Mouse (Mus musculus) lung, postnatal 0 days (tissue): ENCODE data around the gene Gm10382. TPM values are rescaled to one million over a fixed set of nuclear protein-coding genes. Genes with fewer than 3 reads are reported as not detected.

Source experiments
- ATAC-seq: fragments of 200-750 bp; cut with Nextera tagmentation; 2 replicates; pipeline ENCODE4 v1.8.0; 2017; ENCODE audit warnings: moderate library complexity
- DNase-seq: peaks from one replicate; pipeline ENCODE4 v3.0.0-alpha.2; 2016; ENCODE audit warnings: low spot score
- H3K27ac ChIP-seq: fragments of 300-500 bp; sonication (generic); 2 replicates; pipeline ENCODE4 v1.5.1; 2014; ENCODE audit warnings: antibody characterized with exemption, mild to moderate bottlenecking, low read length, mixed read lengths
- H3K27me3 ChIP-seq: fragments of 300-500 bp; sonication (generic); replicated peaks from 2 replicates; pipeline ENCODE4 v1.6.1; 2014; ENCODE audit warnings: low read length, mixed read lengths; ENCODE audit not compliant: insufficient read depth
- H3K36me3 ChIP-seq: fragments of 300-500 bp; sonication (generic); 2 replicates; pipeline ENCODE4 v1.6.1; 2014; ENCODE audit warnings: low read length, mixed read lengths; ENCODE audit not compliant: insufficient read depth
- H3K4me1 ChIP-seq: fragments of 300-500 bp; sonication (generic); 2 replicates; pipeline ENCODE4 v1.6.1; 2014; ENCODE audit warnings: antibody characterized with exemption, low read depth, low read length, mixed read lengths; ENCODE audit not compliant: insufficient read depth
- H3K4me2 ChIP-seq: fragments of 300-500 bp; sonication (generic); replicated peaks from 2 replicates; pipeline ENCODE4 v1.6.1; 2014; ENCODE audit warnings: low read depth, mild to moderate bottlenecking, low read length, moderate library complexity, mixed read lengths
- H3K4me3 ChIP-seq: fragments of 300-500 bp; sonication (generic); 2 replicates; pipeline ENCODE4 v1.5.1; 2014; ENCODE audit warnings: low read depth, low read length
- H3K9ac ChIP-seq: fragments of 300-500 bp; sonication (generic); replicated peaks from 2 replicates; pipeline ENCODE4 v1.6.1; 2014; ENCODE audit warnings: low read depth, mild to moderate bottlenecking
- H3K9me3 ChIP-seq: fragments of 300-500 bp; sonication (generic); 2 replicates; pipeline ENCODE4 v1.6.1; 2016; ENCODE audit warnings: low read length, mixed read lengths
- CTCF ChIP-seq: IDR thresholded peaks from 2 replicates; pipeline ENCODE4 v1.5.1; 2016; ENCODE audit warnings: antibody characterized with exemption, mild to moderate bottlenecking
- EP300 ChIP-seq: IDR thresholded peaks from 2 replicates; pipeline ENCODE4 v1.6.1; 2016; ENCODE audit warnings: antibody characterized with exemption, mild to moderate bottlenecking, control low read depth
- WGBS: fragments of 180-500 bp; shearing (Covaris S2); extraction: QIAGEN DNeasy Blood & Tissue Kit; methylation state at CpG from one replicate; pipeline ENCODE4 v1.1.7; 2014; 5-methylcytosine and 5-hydroxymethylcytosine counted together
- polyA plus RNA-seq: library from polyadenylated mRNA; unstranded; fragments of >200 nt; fragmentation: Nextera tagmentation; extraction: Ambion mirVana; gene quantifications from 2 replicates; pipeline ENCODE4 v1.2.1, GENCODE M21; 2015

Gm10382 gene
- polyA plus RNA-seq, 1 experiment from 2014 or later, result 0.63 TPM

DNA sequence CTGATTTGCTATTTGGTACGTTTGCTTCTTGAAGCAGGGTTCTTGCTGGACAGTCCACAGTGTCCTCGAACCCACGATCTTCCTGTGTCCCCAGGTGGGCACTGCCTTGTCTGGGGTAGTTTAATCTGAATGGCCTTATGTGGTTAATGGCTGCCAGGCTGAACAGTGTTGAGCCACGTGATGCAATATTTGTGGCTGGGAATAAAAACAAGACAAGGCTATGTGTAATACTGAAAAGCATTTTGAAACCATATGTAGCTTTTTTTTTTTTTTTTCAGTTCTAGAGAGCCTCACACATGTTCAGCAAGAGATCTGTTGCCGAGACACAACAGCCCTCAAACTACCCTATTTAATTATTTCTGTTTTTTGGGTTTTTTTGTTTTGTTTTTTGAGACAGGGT, 21.0 kb upstream of the Gm10382 start:
- ATAC-seq (peak; percentile 59), DNase-seq (peak; percentile 59)
- Histone ChIP-seq H3K9me3 (no peaks in the 10 kb centered on the region), H3K4me3 (no peak overlapping the region), H3K4me2 (no peak overlapping the region), H3K27ac (no peak overlapping the region), H3K27me3 (no peaks in the 10 kb centered on the region), H3K4me1 (no peaks in the 10 kb centered on the region; the same call in 1 of the 2 replicates), H3K9ac (no peak overlapping the region), H3K36me3 (no peaks in the 10 kb centered on the region)
- TF ChIP-seq EP300, result no peak
- TF ChIP-seq CTCF, result no peak
- WGBS, result 61% methylated on average over 5 of the region's 5 CpGs

DNA sequence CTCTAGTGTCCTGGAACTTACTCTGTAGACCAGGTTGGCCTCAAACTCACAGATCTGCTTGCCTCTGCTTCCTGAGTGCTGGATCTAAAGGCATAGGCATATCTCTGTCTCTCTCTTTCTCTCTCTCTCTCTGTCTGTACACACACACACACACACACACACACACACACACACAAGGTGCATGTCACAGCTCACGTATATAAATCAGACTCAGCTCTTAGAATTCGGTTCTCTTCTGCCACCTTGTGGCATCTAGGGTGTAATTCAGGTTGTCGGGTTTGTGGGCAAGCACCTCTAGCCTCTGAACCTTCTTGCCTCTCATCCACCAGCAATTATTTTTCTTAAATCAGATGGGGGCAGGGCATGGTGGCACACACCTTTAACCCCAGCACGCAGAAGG, 20.6 kb upstream of the Gm10382 start:
- Histone ChIP-seq H3K9me3 (no peaks in the 10 kb centered on the region), H3K27me3 (no peaks in the 10 kb centered on the region), H3K4me3 (no peak overlapping the region), H3K36me3 (no peaks in the 10 kb centered on the region), H3K4me2 (no peak overlapping the region), H3K27ac (no peak overlapping the region), H3K4me1 (no peaks in the 10 kb centered on the region; the same call in 1 of the 2 replicates), H3K9ac (no peak overlapping the region)
- ATAC-seq (peak; percentile 56), DNase-seq (peak; percentile 82)
- TF ChIP-seq CTCF, result peak; percentile 88
- no peak for TF ChIP-seq EP300
- under 1% methylated on average over 4 of the region's 4 CpGs for WGBS

DNA sequence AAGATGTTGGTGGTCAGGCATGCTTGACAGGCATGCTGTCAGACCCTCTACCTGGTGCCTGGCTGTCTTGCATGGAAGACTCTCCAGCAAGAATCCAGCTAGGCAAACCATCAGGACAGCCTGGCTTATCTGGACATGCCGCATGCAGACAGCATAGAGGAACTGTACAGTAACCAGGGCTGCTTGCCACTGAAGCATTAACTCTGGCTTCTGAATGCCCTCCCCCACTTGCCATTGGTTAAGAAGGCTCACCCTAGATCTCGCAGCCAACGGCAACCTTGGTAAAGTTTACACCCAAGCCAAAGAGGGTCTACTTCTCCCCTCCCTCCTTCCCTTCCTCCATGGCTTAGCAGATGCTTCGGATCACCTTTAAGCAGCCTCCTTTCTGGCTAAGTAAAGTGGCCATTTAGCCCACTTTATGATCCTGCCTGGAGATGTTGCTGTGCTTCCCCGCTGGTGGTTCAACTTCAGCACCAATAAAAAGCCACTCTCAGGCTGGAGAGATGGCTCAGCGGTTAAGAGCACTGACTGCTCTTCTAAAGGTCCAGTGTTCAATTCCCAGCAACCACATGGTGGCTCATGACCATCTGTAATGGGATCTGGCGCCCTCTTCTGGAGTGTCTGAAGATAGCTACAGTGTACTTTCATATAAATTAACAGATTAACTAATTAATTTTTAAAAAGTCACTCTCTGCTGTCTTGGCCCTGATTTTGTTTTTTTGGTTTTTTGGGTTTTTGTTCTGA, 18.0 kb upstream of the Gm10382 start:
- 67% methylated on average over 7 of the region's 7 CpGs for WGBS

DNA sequence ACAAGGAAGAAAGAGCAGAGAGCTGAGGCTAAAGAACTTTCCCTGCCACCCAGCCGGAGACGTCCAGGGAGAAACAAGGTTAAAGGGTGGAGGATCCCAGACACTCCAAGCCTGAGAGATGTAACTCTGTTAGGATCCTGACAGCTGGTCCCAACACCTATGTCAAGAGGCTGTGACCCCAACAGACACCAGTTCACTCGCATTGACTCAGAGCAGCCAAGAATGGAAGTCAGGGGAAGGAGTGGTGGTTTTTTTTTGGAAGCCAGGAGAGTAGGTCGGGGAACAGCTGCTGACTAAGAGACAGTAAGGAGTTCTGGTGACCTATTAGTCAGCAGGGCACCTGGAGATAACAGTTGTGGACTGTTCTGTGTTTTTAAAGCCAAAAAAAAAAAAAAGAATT, 17.1 kb upstream of the Gm10382 start:
- H3K9me3 ChIP-seq, result no peaks in the 10 kb centered on the region
- H3K36me3 ChIP-seq, result no peaks in the 10 kb centered on the region
- no peak overlapping the region for H3K9ac ChIP-seq
- no peak for DNase-seq
- no peak overlapping the region for H3K4me3 ChIP-seq
- 72% methylated on average over 4 of the region's 4 CpGs for WGBS
- H3K27me3 ChIP-seq, result no peaks in the 10 kb centered on the region
- TF ChIP-seq EP300 (no peak), CTCF (no peak)
- H3K4me2 ChIP-seq, result no peak overlapping the region
- H3K27ac ChIP-seq, result no peak overlapping the region
- H3K4me1 ChIP-seq, result no peaks in the 10 kb centered on the region
- ATAC-seq, result no peak

More for the DNA sequence above, 18.0 kb upstream of the Gm10382 start:
- Histone ChIP-seq H3K27ac (no peak overlapping the region), H3K9ac (no peak overlapping the region), H3K9me3 (no peaks in the 10 kb centered on the region), H3K4me1 (no peaks in the 10 kb centered on the region), H3K27me3 (no peaks in the 10 kb centered on the region), H3K4me2 (no peak overlapping the region), H3K36me3 (no peaks in the 10 kb centered on the region), H3K4me3 (no peak overlapping the region)
- TF ChIP-seq EP300, result no peak
- peak; percentile 32; the same call in 1 of the 2 replicates for TF ChIP-seq CTCF
- no peak for ATAC-seq
- no peak for DNase-seq

DNA sequence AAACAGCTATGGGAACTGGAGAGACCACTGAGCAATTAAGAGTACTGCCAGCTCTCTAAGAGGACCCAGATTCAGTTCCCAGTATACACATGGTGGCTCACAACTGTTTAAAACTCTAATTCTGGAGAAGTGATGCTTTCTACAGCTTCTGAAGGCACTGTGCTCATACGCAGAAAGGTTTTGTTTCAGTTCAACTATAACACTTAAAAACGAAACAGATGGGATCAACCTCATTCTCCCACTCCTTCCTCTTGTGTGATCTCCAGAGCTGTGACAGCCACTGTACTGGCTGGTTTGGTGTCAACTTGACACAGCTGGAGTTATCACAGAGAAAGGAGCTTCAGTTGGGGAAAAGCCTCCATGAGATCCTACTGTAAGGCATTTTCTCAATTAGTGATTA, 13.3 kb upstream of the Gm10382 start:
- Histone ChIP-seq H3K27me3 (no peaks in the 10 kb centered on the region), H3K9me3 (no peaks in the 10 kb centered on the region), H3K9ac (no peak overlapping the region), H3K36me3 (no peaks in the 10 kb centered on the region), H3K4me3 (no peak overlapping the region), H3K4me2 (no peak overlapping the region), H3K4me1 (no peaks in the 10 kb centered on the region), H3K27ac (no peak overlapping the region)
- ATAC-seq (no peak), DNase-seq (no peak)
- no peak for TF ChIP-seq CTCF
- no peak for TF ChIP-seq EP300
- WGBS, result 89% methylated on average over 2 of the region's 2 CpGs

DNA sequence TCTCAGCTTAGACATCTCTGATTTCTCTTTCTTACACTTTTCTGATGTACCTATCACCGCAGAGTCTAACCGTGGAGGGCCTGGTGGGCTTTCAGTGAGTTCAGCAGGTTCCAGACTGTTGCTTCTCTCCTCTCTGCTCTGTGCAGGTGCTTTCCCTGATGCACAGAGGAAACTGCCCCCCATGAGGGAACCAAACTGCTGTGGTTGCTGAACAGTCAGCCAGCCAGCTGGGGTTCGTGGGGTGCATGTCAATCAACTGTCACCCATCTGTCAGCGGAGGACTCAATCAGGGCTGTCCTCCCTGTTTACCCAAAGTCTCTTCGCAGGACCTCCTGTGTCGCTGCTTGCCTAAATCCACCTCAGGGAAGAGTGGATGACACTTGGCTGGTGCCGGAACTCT, 11.9 kb upstream of the Gm10382 start:
- Histone ChIP-seq H3K9me3 (no peaks in the 10 kb centered on the region), H3K4me1 (no peaks in the 10 kb centered on the region), H3K4me2 (no peak overlapping the region), H3K36me3 (no peaks in the 10 kb centered on the region), H3K4me3 (no peak overlapping the region), H3K9ac (no peak overlapping the region), H3K27me3 (no peaks in the 10 kb centered on the region), H3K27ac (no peak overlapping the region)
- 66% methylated on average over 7 of the region's 7 CpGs for WGBS
- no peak for DNase-seq
- TF ChIP-seq CTCF, result no peak
- no peak for TF ChIP-seq EP300
- no peak for ATAC-seq
